Mouse (Mus musculus) ES-Bruce4 (cell line): ENCODE data around the gene Trir. TPM values are rescaled to one million over a fixed set of nuclear protein-coding genes. Genes with fewer than 3 reads are reported as not detected.

ENCODE experiments used
- H3K27ac ChIP-seq: 2 replicates; pipeline ENCODE4 v1.5.1; 2012; ENCODE audit warnings: low read length, inconsistent platforms; ENCODE audit not compliant: insufficient read depth
- H3K27me3 ChIP-seq: 2 replicates; pipeline ENCODE4 v1.6.1; 2012; ENCODE audit warnings: mild to moderate bottlenecking, low read length, inconsistent platforms; ENCODE audit not compliant: control insufficient read depth, poor library complexity, insufficient read depth, severe bottlenecking
- H3K36me3 ChIP-seq: 2 replicates; pipeline ENCODE4 v1.6.1; 2012; ENCODE audit warnings: inconsistent platforms, mild to moderate bottlenecking, low read length, moderate library complexity; ENCODE audit not compliant: control insufficient read depth, poor library complexity, insufficient read depth, severe bottlenecking
- H3K4me1 ChIP-seq: one replicate; pipeline ENCODE4 v1.8.1; 2011; ENCODE audit warnings: low read length; ENCODE audit not compliant: control insufficient read depth, insufficient read depth
- H3K4me3 ChIP-seq: 2 replicates; pipeline ENCODE4 v1.5.1; 2011; ENCODE audit warnings: low read depth, mild to moderate bottlenecking, low read length
- H3K9ac ChIP-seq: 2 replicates; pipeline ENCODE4 v1.6.1; 2012; ENCODE audit warnings: low read depth, mild to moderate bottlenecking, inconsistent platforms; ENCODE audit not compliant: poor library complexity, severe bottlenecking
- H3K9me3 ChIP-seq: replicated peaks from 2 replicates; pipeline ENCODE4 v1.6.1; 2012; ENCODE audit warnings: mild to moderate bottlenecking, low read length, inconsistent platforms; ENCODE audit not compliant: control insufficient read depth, poor library complexity, insufficient read depth, severe bottlenecking
- CTCF ChIP-seq: IDR thresholded peaks from one replicate; pipeline ENCODE4 v1.8.1; 2011; ENCODE audit warnings: low read depth, low read length
- EP300 ChIP-seq: IDR thresholded peaks from 2 replicates; pipeline ENCODE4 v1.6.1; 2011; ENCODE audit warnings: low read depth, low read length; ENCODE audit not compliant: insufficient read depth
- POLR2A ChIP-seq: IDR thresholded peaks from one replicate; pipeline ENCODE4 v1.8.1; 2011; ENCODE audit warnings: low read length; ENCODE audit not compliant: insufficient read depth
- polyA plus RNA-seq: library from polyadenylated mRNA; stranded (reverse); fragments of >200 nt; gene quantifications from 2 replicates; pipeline ENCODE4 v1.2.4, GENCODE M21; 2011; ENCODE audit warnings: low read depth; ENCODE audit not compliant: missing spikeins, insufficient read depth, insufficient read length

Gene Trir
- polyA plus RNA-seq, 1 experiment, result 82.4 TPM

- peaks cover 24% of the 10 kb centered on the region for H3K36me3 ChIP-seq
- H3K4me3 ChIP-seq, result peak within 1 kb of the TSS; percentile 84
- H3K27ac ChIP-seq, result peak within 1 kb of the TSS; percentile 76
- no peaks in the 10 kb centered on the region for H3K9me3 ChIP-seq
- H3K4me1 ChIP-seq, result peaks cover 3% of the 10 kb centered on the region
- no peaks in the 10 kb centered on the region for H3K27me3 ChIP-seq
- peak within 1 kb of the TSS; percentile 45 for H3K9ac ChIP-seq
- TF ChIP-seq EP300 (no peak), POLR2A (no peak), CTCF (no peak)
Observed at GRCm38 (mm10) chr8:85059879-85060616, 33.4 kb downstream of the Trir start, which contains the start of gene Fbxw9. TSS of gene Fbxw9 (plus strand) at chr8:85060055.

GRCm38 (mm10) chr8:85062603-85063002 is 36.0 kb downstream of the Trir start:
- no peak overlapping the region for H3K9ac ChIP-seq
- H3K27ac ChIP-seq, result no peak overlapping the region
- TF ChIP-seq EP300, result no peak
- no peak for TF ChIP-seq CTCF
- TF ChIP-seq POLR2A, result no peak
- no peaks in the 10 kb centered on the region for H3K9me3 ChIP-seq
- H3K4me1 ChIP-seq, result peaks cover 3% of the 10 kb centered on the region
- H3K36me3 ChIP-seq, result peaks cover 15% of the 10 kb centered on the region; the same call in 1 of the 2 replicates
- no peak overlapping the region for H3K4me3 ChIP-seq
- no peaks in the 10 kb centered on the region for H3K27me3 ChIP-seq

- Histone ChIP-seq H3K4me3 (no peak overlapping the region), H3K27ac (no peak overlapping the region), H3K27me3 (no peaks in the 10 kb centered on the region), H3K9ac (no peak overlapping the region), H3K4me1 (peaks cover 3% of the 10 kb centered on the region), H3K36me3 (peaks cover 13% of the 10 kb centered on the region; the same call in 1 of the 2 replicates), H3K9me3 (no peaks in the 10 kb centered on the region)
- TF ChIP-seq POLR2A (no peak), CTCF (no peak), EP300 (no peak)
Observed at GRCm38 (mm10) chr8:85065213-85065612, 38.6 kb downstream of the Trir start.

GRCm38 (mm10) chr8:85067155-85067554 is 40.5 kb downstream of the Trir start:
- H3K4me1 ChIP-seq, result no peaks in the 10 kb centered on the region
- H3K27ac ChIP-seq, result no peak overlapping the region
- no peak for TF ChIP-seq EP300
- no peak for TF ChIP-seq CTCF
- TF ChIP-seq POLR2A, result no peak
- H3K4me3 ChIP-seq, result no peak overlapping the region
- no peaks in the 10 kb centered on the region for H3K27me3 ChIP-seq
- no peaks in the 10 kb centered on the region for H3K9me3 ChIP-seq
- H3K36me3 ChIP-seq, result peaks cover 13% of the 10 kb centered on the region; the same call in 1 of the 2 replicates
- H3K9ac ChIP-seq, result no peak overlapping the region

- Histone ChIP-seq H3K4me3 (no peak within 1 kb of the TSS), H3K4me1 (no peaks in the 10 kb centered on the region), H3K36me3 (peaks cover 10% of the 10 kb centered on the region; the same call in 1 of the 2 replicates), H3K27me3 (no peaks in the 10 kb centered on the region), H3K9me3 (no peaks in the 10 kb centered on the region), H3K9ac (no peak within 1 kb of the TSS), H3K27ac (no peak within 1 kb of the TSS)
- TF ChIP-seq POLR2A (no peak), EP300 (no peak), CTCF (no peak)
Observed at GRCm38 (mm10) chr8:85067982-85068381, 41.4 kb downstream of the Trir start, which contains the start of gene Gm5741. TSS of gene Gm5741 (minus strand) at chr8:85067982.

GRCm38 (mm10) chr8:85071041-85071440 is 44.4 kb downstream of the Trir start:
- no peak for TF ChIP-seq POLR2A
- no peak for TF ChIP-seq EP300
- TF ChIP-seq CTCF, result no peak
- Histone ChIP-seq H3K9ac (peak overlapping the region; percentile 93), H3K9me3 (no peaks in the 10 kb centered on the region), H3K4me1 (no peaks in the 10 kb centered on the region), H3K27me3 (no peaks in the 10 kb centered on the region), H3K4me3 (peak overlapping the region; percentile 93), H3K27ac (peak overlapping the region; percentile 96), H3K36me3 (peaks cover 31% of the 10 kb centered on the region)
